Mouse (Mus musculus) ovary, postnatal 36 days (tissue): ENCODE data around the gene Nrg3.
"Not testable (repeated sequence)": the region's sequence is repeated elsewhere in the genome, so short reads cannot be mapped to it uniquely, and the experiment has no call there.

Experiments
- DNase-seq: peaks from one replicate; pipeline ENCODE4 v3.0.0; 2022; ENCODE audit warnings: low spot score, mixed read lengths

Nrg3 gene

DNA sequence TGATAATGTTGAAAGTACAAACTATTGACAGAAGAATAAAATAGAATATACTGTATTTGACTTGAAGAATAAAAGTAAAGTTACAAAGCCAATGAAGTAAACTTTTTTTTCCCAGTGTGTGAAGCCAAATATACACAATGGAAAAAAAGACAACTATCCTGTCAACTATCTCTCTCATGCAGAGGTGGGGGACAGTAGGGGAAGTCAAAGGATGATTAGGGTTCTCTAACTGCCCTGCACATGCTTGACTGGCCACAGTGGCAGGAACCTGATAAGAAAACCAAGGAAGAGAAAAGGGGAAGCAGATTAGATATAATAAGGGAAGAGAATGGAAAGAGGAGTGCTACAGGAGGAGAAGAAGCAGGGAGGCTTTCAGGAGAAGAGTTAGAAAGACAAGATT lies 855.9 kb downstream of the Nrg3 start:
- no peak for DNase-seq

DNA sequence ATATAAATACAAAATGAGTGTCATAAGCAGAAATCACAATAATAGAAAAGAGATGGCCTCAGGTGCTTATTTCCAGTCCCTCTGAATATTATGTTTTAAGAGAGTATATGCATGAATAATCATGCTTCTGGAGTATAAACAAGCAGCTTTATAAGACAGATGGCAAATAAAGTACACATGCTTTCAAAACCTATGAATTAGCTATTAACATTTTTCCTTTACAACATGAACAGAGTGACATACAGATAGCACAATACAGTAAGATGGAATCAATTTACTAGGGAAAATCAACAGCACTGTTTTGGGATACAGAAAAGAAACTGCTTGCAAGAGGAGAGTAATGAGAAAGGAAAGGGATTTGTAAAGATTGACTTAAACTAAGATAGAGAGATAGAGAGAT lies 875.2 kb downstream of the Nrg3 start:
- no peak for DNase-seq

DNA sequence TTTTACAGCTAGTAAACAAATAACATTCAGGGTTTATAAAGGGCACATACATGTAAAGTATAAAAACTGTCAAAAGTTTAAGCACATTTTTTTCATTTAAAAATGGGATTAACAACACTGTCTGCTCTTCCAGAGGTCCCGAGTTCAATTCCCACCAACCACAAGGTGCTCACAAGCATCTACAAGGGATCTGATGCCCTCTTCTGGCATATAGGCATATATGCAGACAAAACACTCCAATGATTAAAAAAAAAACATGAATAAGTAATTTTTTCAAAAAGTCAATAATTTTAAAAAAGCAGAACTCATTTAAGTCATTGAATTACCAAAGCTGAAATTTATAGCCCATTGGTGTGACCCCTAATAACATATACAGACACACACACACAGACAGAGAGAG lies 878.6 kb downstream of the Nrg3 start:
- no peak for DNase-seq

DNA sequence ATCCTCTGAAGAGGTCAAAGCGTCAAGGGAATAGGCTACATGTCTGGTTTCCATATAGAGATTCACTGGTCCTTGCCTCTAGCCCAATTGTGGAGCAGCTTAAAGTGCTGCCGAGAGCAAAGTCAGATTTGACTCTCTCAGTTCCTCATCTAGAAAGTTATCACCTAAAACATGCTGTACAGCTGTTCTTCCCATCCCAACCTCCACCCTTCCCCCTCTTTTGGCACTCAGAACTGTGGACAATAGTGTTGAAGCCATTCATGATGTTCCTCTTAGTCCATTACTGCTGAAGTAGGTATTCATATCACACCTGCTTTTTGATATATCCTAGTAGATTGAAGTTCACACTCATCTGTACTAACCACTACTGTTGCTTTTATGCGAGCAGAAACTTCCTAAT lies 896.1 kb downstream of the Nrg3 start:
- DNase-seq, result no peak

DNA sequence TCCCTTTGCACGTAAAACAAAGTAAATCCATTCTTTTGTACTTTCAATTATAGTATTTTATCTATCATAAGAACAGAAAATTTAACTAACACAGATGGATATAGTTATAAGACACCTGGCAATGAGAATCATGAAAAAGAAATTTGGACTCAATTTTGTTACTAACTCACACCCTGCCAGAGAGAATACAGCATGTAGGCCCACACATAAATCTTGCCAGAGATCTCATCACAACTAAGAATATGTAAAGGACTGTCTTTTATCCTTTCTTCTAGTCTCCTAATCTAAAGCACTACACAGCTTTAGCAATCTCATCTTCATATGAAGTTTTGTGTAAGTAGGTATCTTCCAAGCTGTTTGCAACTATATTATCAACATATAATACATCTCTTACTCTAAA lies 904.7 kb downstream of the Nrg3 start:
- no peak for DNase-seq

DNA sequence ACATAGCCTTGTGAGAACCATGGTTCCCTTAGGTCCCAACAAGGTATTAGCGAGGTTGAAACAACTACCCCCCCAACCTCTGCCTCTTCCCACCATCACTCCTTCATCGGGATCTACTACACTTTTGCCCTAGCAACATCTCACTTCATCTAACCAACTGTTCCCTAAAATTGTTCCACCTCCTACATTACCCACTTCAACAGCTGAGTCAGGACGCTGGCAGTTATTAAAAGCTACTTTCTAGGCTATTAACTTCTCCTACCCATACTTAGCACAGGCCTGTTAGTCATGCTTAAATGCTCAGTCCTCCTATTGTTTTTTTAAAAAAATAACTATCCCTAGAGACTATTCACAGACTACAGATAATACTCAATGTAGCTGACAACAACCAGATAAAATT lies 906.7 kb downstream of the Nrg3 start:
- no peak for DNase-seq

DNA sequence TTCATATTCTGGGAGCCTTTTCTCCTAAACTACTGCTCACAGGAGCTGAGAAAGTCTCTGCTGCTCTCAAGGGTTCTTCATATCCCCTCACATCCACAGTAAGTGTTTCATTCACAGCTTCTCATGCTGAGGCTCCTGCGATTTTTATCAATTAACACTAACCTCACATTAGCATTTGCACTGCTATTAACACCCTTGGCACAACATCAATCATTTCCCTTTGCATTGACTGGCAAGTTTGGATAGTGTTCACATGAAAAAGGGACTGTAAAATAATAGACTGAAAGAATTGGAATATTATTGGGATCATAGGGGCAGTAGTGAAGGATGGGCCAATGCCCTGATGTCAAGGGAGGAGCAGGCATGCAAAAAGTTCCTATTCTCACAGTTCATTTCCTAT lies 918.3 kb downstream of the Nrg3 start:
- DNase-seq, result no peak

DNA sequence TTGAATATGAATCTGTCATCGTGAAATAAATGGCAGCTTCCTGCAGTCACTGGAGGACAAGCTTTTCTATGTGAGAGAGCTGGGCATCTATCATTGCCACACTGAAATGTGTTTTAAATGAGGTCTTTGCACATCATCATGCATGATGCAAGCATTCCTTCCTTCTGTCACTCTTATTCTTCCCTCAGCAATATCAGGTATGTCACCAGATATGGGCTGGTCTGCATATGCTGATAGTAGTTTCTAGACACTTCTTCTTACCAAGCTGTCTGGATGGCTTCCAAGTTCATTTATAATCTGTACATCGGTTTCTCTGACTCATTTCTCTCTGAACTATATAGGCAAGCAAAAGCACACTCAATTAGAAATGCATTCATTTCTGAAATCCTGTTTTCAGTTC lies 925.6 kb downstream of the Nrg3 start:
- no peak for DNase-seq

DNA sequence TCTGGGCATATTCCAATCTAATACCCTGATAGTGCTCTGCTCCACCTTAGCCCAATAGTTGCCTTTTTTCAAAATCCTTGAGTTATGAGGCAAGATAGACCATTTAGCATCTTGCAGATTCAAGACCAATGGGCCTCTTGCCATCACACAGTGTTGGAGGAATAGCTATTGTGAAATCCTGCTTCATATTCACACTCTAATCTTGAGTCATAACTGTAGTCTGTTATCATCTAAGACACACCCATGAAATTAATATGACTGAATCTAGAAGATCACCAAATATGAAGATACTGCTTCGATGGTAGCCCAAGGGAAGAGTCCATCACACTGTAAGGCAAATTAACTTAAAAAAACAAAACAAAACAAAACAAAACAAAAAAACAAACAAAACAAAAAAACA lies 937.7 kb downstream of the Nrg3 start:
- DNase-seq, result no peak

DNA sequence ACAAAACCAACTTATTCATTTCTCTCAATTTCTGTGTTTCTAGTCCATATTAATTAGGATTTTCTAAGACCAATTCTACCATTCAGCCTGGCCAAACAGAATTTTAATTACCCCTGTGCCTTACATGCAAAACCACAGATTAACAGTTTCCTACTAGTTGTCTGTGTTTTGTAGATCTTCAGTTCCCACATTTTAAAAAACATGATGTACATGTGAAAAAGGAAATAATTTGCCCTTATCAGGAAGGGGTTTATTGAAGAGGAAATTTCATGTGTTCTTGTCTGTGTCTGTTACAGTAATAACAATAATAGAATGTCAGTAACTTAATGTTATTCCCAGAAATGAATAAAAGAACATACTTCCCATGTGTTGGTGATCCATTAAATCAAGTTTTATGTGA lies 939.4 kb downstream of the Nrg3 start:
- no peak for DNase-seq

DNA sequence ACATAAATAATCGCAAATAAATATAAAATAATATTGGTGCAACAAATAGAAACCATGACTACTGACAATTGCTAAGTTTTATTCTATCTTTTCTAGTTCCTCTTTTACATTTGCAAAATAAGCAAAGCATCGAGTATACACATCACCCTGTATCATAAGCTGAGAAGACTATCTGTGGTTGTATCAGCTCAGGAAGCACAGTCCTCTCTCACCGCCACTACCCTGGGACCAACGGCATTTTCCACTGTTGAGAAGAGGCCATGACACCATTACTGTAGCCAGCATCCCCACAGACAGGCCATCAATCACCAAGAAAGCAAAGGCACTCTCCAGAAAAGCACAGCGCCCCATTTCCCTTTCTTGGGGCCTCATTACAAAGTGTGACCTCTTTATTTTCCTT lies 956.7 kb downstream of the Nrg3 start:
- DNase-seq, result no peak

DNA sequence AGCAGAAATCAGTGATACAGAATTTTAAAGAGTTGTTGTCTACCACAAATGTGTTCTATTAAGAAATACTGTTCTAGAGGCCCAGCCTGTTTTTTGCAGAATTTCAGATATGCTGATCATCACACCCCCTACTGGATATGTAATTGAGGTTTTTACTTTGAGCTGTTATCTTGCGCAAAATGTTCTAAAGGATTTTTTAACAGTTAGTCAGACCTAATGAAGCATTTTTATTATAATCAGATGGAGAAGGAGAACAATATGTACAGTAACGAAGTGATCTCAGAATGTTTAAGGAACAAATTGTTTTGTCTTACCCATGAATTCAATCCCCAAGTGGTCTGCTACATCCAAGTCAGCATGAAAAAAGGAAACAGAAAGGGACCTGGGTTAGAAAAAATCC lies 963.9 kb downstream of the Nrg3 start:
- no peak for DNase-seq

DNA sequence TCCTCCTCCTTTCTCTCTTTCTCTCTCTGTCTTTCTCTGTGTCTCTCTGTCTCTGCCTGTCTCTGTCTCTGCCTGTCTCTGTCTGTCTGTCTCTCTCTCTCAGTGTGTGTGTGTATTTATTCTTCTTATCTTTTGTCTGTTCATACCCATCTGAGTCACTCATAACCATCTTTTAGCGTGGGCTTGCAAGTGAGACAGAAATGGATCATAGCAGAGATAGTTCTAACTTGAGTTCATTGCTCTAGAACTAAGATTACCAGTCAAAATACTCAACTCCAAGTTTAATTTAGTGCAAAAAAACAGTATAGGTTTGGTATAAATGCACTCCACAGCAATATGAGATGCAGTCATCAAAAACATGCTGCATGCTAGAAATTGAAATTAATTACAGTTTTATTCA lies 977.9 kb downstream of the Nrg3 start:
- DNase-seq, result no peak

DNA sequence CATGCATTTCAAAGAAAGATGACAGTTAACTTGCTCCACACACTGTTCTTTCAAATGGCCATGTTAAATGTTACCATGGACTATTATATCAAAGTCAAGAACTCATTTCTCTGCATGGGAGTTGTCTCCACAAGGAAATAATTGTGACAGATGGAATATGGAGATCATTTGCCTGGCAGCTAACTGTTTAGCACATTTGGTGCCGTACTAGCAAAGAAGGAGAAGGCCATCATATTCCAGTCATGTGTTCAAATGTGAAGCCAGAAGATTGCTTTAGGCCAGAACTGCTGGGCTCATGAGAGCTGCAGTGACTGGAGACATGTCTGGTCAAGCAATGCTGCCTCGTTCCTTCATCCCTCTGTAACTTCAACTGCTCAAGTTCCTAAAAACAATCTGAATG lies 1025.8 kb downstream of the Nrg3 start:
- no peak for DNase-seq

DNA sequence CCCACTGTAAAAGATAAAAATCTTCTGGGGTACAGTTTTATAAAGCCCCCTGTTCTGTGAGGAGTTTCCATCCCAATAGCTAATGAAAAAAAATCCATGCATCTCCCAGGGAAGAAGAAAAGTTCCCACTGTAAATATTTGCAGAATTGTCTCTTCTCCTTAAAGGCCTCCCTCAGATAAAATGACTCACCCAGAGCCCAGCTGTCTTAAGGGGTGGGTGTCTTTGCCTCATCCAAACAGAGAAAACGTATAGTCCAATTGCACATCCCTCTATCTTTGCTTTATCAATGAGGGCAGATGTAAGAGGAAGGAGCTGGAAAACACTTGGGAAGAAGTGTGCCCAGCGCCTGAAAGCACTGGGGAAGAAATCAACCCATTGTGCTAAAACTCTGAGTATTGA lies 1028.1 kb downstream of the Nrg3 start:
- no peak for DNase-seq

DNA sequence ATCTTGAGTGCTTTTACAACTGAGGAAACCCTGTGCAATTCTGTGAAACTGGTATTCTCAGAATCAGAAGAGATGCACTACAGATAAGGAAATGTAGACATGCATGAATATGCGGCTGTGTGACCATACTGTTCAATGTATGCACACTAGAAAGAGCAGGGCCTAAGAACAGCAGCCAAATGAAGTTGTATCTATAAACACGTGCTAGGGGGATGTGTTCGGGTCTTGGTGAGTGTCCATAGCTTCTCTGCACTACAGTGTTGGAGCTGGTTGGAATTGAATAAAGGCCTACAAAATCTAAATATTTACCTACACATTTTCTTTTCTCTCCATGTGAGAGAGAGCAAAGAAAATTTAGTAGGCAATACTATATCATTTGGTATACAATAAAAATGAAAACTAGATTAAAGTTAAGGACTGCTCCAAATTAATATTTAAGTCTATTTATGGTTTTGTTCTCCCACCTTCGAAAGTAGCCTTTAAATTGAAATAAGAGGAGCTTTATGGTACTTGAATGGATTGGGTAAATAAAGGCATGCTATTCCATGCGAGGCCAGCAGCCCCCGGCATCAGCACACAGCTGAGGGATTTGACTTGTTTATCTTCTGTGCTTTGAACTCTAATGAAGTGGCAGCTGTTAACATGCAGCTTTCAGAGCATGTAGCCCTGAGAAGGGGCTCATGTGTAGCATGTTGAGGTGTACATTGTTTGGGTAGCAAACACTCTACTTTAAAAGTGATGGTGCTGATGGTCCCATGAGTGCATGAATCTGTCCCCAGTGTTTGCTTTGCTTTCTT lies 1038.9 kb downstream of the Nrg3 start:
- no peak for DNase-seq

DNA sequence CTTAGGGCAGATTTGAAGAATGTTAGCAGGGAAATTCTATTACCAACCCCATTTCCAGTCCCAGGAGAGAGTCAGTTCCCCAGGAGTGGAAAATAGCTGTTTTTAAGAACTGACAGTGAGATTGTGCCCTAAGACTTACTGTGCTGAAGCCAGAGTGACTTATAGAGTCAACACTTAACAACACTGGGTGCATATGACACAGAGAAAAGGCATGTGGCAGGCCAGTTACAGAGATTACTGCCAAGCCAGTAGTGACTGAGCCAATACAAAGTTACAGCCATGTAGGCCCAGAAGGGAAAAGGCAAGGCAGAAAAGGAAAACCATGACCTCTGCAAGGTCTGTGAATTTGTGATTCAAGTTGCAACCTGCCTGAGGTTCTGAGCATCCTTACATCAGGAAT lies 1098.2 kb downstream of the Nrg3 start:
- no peak for DNase-seq

DNA sequence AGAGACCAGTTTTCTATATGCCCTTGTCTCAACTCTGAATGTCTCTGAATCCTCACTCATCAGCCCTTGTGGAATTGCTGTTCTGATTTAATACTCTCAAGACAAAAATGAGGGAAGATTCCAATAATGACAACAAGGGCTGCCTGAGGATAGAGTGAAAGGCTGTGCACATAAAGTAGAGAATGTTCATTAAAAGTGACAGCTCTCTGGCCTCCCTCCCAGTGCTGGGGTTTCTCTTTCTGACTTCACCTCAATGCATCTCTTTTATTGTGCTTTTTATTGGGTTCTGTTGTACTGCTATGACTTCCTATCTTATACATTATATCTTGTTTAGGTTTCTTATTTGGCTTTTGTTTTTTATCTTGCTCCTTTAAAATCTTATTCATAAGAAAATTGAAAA lies 1131.9 kb downstream of the Nrg3 start:
- DNase-seq, result no peak

DNA sequence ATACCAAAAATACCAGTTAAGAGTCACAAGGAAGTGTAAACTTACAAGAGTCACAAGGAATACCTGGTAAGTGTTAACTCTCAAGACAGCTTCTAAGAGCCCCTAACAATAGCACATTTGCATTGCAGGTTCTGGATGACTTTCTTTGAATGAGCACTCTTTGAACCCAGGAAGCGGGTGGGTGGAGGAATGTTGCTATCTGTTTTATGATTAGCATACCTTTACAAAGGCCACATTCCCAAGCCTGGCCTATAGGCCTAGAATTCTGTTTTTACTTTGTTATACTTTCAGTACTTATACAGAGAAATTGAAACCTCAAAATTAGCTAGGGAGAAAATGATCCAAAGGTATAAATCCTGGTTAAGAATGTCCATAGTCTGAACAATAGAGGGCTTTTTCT lies 1150.0 kb downstream of the Nrg3 start:
- DNase-seq, result not testable (repeated sequence)

DNA sequence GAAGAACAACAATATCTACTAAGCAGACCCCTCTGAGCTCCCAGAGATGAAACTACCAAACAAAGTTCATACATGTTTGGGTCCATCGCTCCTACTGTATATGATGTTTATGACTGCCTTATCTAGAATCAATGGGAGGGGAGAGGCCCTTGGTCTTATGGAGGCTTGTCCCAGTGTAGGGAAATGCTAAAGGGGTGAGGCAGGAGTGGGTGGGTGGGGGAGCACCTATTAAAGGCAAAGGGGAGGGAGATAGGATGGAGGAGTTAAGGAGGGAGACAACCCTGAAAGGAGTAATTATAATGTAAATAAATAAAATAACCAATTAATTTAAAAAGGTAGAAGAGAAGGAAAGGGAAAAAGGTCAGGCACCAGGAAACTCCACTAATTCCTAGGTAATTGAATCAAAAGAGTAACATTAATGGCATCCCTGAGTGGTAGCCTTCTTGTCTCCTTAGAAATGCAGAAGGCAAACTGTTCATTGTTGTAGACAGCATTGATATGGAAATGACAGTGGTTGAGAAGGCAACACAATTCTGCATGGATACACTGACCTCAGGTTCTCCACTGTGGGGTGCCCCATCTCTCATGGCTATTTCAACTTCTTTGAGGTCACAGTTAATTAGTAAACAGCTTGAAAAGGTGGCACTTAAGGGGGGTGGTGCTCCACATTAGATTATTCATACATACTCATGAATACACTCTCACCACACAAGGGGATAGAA lies 1152.1 kb downstream of the Nrg3 start:
- no peak for DNase-seq
